Mouse (Mus musculus) adrenal gland, adult 2 months (tissue): ENCODE results near the gene Nfia. TPM values are rescaled to one million over a fixed set of nuclear protein-coding genes. Genes with fewer than 3 reads are reported as not detected.

ENCODE experiments used
- DNase-seq: peaks from one replicate; pipeline ENCODE4 v3.0.0; 2021
- polyA plus RNA-seq: library from polyadenylated mRNA; depleted of rRNA; stranded (reverse); fragments of >200 nt; gene quantifications from 2 replicates; pipeline ENCODE4 v1.2.3, GENCODE M21; 2012
- total RNA-seq, 2 experiments: library from RNA; stranded (reverse); gene quantifications; 2 replicates each; pipeline ENCODE4 v1.2.3; 2021

The Nfia gene
- total and polyA plus RNA-seq, 3 experiments = 83.3 to 174 (median 132) TPM

DNA sequence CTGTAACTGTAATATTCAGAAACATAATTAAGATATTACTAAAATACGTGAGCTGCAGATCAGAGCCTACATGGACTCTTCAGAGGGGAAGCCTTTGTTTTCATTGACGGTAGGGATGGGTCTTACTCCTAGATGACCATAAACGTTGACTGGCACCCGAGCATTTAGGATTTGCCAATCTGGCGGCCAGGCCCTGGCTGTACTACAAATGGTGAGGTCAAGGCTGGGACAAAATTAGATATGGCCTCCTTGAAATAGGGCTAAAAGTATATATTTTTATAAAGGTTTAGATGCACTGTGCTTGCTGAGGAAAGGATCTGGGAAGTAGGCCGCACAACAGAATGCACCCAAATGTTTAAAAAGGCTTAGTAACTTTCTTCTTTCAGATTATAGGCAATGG, 10.0 kb downstream of the Nfia start:
- peak; percentile 34 for DNase-seq

- DNase-seq = no peak
These were observed 10.7 kb downstream of the Nfia start for GRCm38 (mm10) chr4:97783073-97783879.

- no peak for DNase-seq
These were observed 11.7 kb downstream of the Nfia start for GRCm38 (mm10) chr4:97784236-97784635.

- DNase-seq = no peak
These were observed 13.2 kb downstream of the Nfia start for GRCm38 (mm10) chr4:97785547-97786271.

DNA sequence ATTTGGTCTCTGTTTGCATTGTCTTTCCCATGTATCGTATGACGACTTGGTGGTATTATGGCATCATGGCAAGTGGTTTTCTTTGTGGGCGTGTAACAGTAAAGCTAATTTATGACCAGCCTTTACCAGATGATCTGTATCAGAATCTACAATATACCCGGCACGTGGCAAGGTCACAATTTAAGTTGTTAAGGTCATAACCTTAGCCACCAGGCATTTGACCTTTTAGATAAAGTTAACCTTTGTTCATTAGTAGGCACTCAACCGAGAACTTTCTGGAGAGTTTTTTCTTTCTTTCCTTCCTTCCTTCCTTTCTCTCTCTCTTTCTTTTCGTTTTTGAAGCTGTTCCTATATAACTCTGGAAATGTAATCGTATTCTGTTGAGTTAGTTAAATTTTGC, 14.0 kb downstream of the Nfia start:
- DNase-seq = no peak

GRCm38 (mm10) chr4:97787515-97787914, 15.0 kb downstream of the Nfia start:
- no peak for DNase-seq

- DNase-seq = no peak
These were observed 16.0 kb downstream of the Nfia start for GRCm38 (mm10) chr4:97788537-97788936.

DNA sequence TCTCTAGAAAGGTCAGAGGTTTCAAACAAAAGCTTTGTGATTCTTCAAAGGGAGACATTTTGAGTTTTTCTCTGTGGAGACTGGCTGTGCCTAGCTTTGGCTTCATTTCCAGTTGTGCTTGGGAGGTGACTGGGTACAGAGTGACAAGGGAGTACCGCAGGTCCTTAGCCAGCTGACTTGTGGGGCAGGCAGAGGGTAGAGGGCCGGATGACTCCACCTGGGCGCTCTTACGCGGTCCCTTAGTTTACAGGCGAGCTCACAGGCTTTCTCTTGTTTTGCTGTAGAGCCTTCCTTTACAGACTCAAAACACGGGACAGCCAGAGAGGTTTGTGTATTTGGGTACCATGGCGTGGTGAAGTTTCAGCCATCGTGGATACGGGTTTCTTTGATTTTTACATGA, 21.4 kb downstream of the Nfia start:
- DNase-seq = no peak

GRCm38 (mm10) chr4:97794865-97795264, 22.3 kb downstream of the Nfia start:
- no peak for DNase-seq

GRCm38 (mm10) chr4:97795957-97796356, 23.4 kb downstream of the Nfia start:
- DNase-seq = no peak

DNA sequence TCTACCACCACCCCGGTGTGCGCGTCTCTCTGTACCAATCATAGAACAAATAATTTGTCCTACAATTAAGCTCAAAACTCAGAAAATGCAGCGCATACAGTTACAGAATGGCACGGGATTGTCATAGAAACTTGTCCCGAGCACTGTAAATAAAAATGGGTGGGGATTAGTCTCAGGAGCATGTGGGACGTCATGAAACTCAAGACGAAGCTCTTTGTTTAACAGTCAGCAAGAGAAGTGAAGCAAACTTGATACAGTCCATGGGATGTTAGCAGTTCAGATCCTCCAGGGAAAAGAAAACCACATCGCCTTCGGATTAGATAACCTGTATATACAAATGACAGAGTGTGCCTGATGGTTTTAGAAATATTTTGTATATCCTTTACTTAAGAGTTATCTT, 24.0 kb downstream of the Nfia start:
- DNase-seq = no peak

GRCm38 (mm10) chr4:97803791-97804190, 31.3 kb downstream of the Nfia start:
- no peak for DNase-seq

DNA sequence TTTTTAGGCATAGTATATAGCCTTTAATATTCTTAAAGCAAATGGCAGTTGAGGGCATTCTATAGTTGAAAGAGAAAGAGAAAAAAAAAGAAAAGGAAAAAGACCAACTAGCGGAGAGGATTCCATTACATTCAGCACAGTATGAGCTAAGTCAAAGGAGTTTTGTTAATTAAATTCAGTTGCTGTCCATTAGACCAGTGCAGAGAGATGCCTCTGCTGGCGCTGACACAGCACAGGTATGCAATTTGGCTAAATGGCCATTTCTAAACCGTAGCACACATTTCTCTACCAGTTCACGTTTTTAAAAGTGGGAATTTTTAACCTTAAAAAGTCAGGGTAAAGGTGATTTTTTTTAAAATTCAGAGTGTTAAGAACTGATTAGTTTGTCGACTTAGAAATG, 32.1 kb downstream of the Nfia start:
- DNase-seq = no peak

DNA sequence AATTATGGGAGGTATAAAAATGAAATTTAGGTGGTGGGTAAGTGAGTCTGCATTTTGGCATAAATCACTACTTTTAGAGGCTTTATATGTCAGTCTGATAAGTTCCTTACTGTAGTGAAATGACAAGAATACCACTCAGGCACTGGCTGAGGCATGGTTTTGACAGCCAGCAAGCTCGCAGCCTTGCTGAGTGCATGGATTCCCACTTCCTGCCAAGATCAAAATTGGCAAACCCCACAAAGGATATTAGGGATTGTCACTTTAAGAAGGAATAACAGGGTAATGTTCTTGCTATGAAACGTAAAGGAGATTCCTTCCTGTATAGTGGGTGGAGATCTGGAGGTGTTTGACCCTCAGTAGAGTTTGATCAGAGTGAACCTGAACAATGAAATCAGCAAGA, 32.7 kb downstream of the Nfia start:
- DNase-seq = no peak

DNA sequence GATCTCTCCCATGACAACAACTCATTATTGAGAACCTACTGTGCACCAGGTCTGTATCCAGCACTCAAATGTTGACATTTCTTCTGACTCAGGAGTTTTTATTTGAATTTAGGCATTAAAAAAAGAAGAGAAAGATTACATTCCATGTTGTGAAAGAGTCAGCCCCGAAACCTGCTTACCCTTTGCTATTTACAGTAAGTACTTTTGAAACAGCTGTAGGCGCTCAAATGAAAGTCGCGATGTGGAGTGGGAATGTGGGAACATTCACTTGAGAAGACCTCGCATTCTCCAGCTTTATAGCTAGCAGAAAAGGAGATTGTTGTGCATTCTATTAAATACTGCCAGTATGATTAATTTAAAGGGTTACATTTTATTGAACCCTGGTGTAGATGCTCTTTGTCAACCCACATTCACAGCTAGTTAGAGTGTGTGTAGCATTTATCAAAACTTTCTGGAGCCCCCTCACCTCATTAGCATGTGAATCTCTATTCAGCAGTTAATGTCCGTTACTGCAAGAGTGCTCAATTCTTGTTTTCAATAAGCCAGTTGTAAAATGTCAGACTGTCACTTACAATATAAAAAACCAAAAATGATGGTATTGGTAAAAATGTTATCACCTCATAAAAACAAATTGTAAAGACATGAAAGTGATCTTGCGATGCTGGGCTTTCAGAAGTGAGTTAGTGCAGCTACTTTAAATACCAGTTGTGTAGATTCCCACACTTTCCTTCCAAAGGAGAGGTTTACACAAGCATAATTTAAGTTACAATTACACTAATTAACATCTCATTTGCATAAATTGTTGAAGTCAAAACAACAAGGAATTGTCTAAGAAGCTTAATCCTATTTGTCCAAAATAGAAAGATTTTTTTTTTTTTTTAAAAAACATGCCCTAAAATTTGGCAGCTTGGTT, 33.6 kb downstream of the Nfia start:
- DNase-seq = no peak

- no peak for DNase-seq
These were observed 34.4 kb downstream of the Nfia start for GRCm38 (mm10) chr4:97806924-97807323.

GRCm38 (mm10) chr4:97808885-97809284, 36.4 kb downstream of the Nfia start:
- no peak for DNase-seq

GRCm38 (mm10) chr4:97809582-97810295, 37.2 kb downstream of the Nfia start:
- no peak for DNase-seq

GRCm38 (mm10) chr4:97810348-97810939, 37.9 kb downstream of the Nfia start:
- DNase-seq = peak; percentile 48

DNA sequence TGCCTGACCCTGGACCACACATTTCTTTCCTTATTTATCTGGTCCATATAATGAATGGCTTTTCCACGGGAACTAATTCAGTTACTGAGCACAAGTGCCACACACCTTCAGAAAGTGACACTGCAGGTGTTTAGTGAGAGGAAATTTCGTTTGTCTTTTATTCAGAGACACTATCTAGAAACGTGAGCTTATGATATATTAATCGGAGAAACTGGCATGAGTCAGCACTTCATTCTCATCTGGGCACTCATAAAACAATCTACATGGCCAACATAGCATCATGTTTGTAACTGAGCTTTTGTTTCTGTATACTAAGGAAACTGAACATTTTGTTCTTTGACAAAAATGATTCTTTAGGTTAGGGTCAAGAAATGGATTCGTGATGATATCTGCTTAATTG, 40.5 kb downstream of the Nfia start:
- DNase-seq = no peak

- DNase-seq = no peak
These were observed 41.5 kb downstream of the Nfia start for GRCm38 (mm10) chr4:97813996-97814395.
